Mouse (Mus musculus) ES-E14 (cell line): ENCODE results near the gene Rpl23. TPM values are rescaled to one million over a fixed set of nuclear protein-coding genes. Genes with fewer than 3 reads are reported as not detected.

Experiments
- DNase-seq: peaks from one replicate; pipeline ENCODE4 v3.0.0-alpha.2; 2013; ENCODE audit warnings: low read depth, low spot score
- H3K27ac ChIP-seq: 2 replicates; pipeline ENCODE4 v1.5.1; 2012; ENCODE audit warnings: low read depth, mild to moderate bottlenecking, low read length, moderate library complexity, mixed read lengths; ENCODE audit not compliant: poor library complexity, insufficient read depth, severe bottlenecking
- H3K36me3 ChIP-seq: 2 replicates; pipeline ENCODE4 v1.6.1; 2012; ENCODE audit warnings: mild to moderate bottlenecking, low read length, moderate library complexity, mixed read lengths; ENCODE audit not compliant: control insufficient read depth, poor library complexity, insufficient read depth, severe bottlenecking
- H3K4me1 ChIP-seq, 2 experiments: fragments of 150-350 bp in 1 of 2; sonication (generic) in 1 of 2; 2 replicates each; pipeline ENCODE4 v1.6.1; 2012; ENCODE audit warnings: low read length in 2 of 2, mild to moderate bottlenecking in 1 of 2, mixed read lengths in 1 of 2; ENCODE audit not compliant: control insufficient read depth in 2 of 2, insufficient read depth in 2 of 2, poor library complexity in 1 of 2
- H3K4me3 ChIP-seq, 2 experiments: fragments of 150-350 bp in 1 of 2; sonication (generic) in 1 of 2; 2 replicates each; pipeline ENCODE4 v1.5.1; 2012; ENCODE audit warnings: low read length in 2 of 2, low read depth in 1 of 2, mild to moderate bottlenecking in 1 of 2, mixed read lengths in 1 of 2; ENCODE audit not compliant: insufficient read depth in 1 of 2, poor library complexity in 1 of 2, severe bottlenecking in 1 of 2
- H3K9ac ChIP-seq: 2 replicates; pipeline ENCODE4 v1.6.1; 2012; ENCODE audit warnings: low read depth, mild to moderate bottlenecking, low read length, mixed read lengths; ENCODE audit not compliant: poor library complexity, insufficient read depth, severe bottlenecking
- H3K9me3 ChIP-seq: fragments of 150-350 bp; sonication (generic); 2 replicates; pipeline ENCODE4 v1.6.1; 2012; ENCODE audit warnings: low read depth, mild to moderate bottlenecking, low read length; ENCODE audit not compliant: control insufficient read depth, insufficient read depth
- CHD2 ChIP-seq: IDR thresholded peaks from 2 replicates; pipeline ENCODE4 v1.6.1; 2014; ENCODE audit warnings: mild to moderate bottlenecking, low read depth, low read length, inconsistent platforms
- HCFC1 ChIP-seq: IDR thresholded peaks from 2 replicates; pipeline ENCODE4 v1.6.1; 2012; ENCODE audit warnings: low read length, inconsistent platforms, borderline replicate concordance; ENCODE audit not compliant: insufficient read depth
- MAFK ChIP-seq: IDR thresholded peaks from 2 replicates; pipeline ENCODE4 v1.6.1; 2014; ENCODE audit warnings: mild to moderate bottlenecking, low read depth, low read length, inconsistent platforms; ENCODE audit not compliant: insufficient read depth
- ZC3H11A ChIP-seq: IDR thresholded peaks from 2 replicates; pipeline ENCODE4 v1.6.1; 2012; ENCODE audit warnings: low read depth, mild to moderate bottlenecking, inconsistent platforms, low read length, borderline replicate concordance
- ZNF384 ChIP-seq: IDR thresholded peaks from 2 replicates; pipeline ENCODE4 v1.6.1; 2012; ENCODE audit warnings: low read depth, low read length, inconsistent platforms
- in situ Hi-C, 2 experiments: fragments of 600-800 bp; cut with MboI; formaldehyde crosslinking; loops; one replicate each; pipeline ENCODE4 v1.15.1; 2025; ENCODE audit warnings: low sequenced_read_pairs in 2 of 2, inconsistent platforms in 1 of 2; ENCODE audit not compliant: unreplicated experiment in 2 of 2
- total RNA-seq: library from RNA; depleted of rRNA; stranded (reverse); fragments of 300-350 nt; gene quantifications from 2 replicates; pipeline ENCODE4 v1.2.3, GENCODE M21; 2012

Gene Rpl23
- total RNA-seq, 1 experiment: 1,430 TPM

GRCm38 (mm10) chr11:97800691-97801408 lies 18.6 kb upstream of the Rpl23 start:
- TF ChIP-seq ZNF384: no peak
- no peak for TF ChIP-seq ZC3H11A
- no peak for TF ChIP-seq CHD2
- TF ChIP-seq MAFK: no peak
- TF ChIP-seq HCFC1: no peak
- Histone ChIP-seq H3K4me1 (peaks cover 14 to 18% of the 10 kb centered on the region in 2 experiments; a peak in 3 of 4 replicates), H3K9me3 (no peaks in the 10 kb centered on the region), H3K36me3 (no peaks in the 10 kb centered on the region; the same call in 1 of the 2 replicates), H3K27ac (peak overlapping the region; percentile 86), H3K9ac (peak overlapping the region; percentile 84), H3K4me3 (peak overlapping the region; percentile 93 to 96)
- in situ Hi-C loops: no loop called here
- no peak for DNase-seq

- Histone ChIP-seq H3K4me1 (peaks cover 12 to 15% of the 10 kb centered on the region in 2 experiments; a peak in 3 of 4 replicates), H3K27ac (peak overlapping the region; percentile 86), H3K36me3 (no peaks in the 10 kb centered on the region; the same call in 1 of the 2 replicates), H3K9me3 (no peaks in the 10 kb centered on the region), H3K4me3 (peak overlapping the region; percentile 93 to 96), H3K9ac (peak overlapping the region; percentile 84)
- TF ChIP-seq HCFC1: no peak
- TF ChIP-seq ZNF384: no peak
- TF ChIP-seq ZC3H11A: no peak
- TF ChIP-seq MAFK: no peak
- no peak for TF ChIP-seq CHD2
- in situ Hi-C loops: no loop called here
- DNase-seq: no peak
Measured at GRCm38 (mm10) chr11:97799994-97800690, 17.9 kb upstream of the Rpl23 start.

DNA sequence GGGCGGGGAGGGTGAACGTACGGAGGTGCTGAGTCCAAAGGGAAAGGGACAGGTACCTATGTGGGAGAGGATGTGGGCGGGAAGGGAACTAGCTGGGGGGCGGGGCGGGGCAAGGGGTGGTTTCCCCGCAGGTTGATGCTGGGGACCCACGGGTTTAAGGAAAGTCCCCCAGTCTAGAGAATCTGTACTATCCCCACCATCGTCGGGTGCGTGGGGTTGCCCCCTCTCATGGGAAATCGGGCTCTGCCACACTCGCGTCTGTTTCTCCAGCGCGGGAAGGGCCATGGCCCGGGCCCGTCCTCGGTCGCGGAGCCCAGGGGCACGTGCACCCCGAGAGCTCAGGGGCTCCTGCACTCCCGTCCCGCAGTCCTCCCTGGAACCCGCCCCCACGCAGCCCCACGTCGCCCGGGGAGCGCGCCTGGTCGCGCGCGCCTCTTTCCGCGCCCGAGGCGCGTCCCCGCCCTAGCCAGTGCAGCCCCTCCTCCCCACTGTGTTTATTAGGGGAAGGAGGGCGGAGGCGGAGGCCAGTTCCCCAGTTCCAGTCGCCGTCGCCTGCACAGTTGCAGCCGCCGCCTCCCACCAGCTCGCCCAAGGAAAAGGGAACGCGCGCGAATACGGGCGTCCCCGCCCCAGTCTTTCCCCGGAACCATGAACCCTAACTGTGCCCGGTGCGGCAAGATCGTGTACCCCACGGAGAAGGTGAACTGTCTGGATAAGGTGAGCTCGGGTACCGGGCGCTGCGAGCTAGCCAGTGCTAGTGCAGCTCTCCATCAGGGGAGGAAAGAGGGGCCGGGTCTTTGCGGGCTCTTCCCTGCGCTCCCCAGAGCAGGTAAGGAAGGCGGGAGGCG lies 17.1 kb upstream of the Rpl23 start:
- in situ Hi-C loops: no loop called here
- no peak for DNase-seq
- peak overlapping the region; percentile 86 for H3K27ac ChIP-seq
- no peak for TF ChIP-seq ZNF384
- TF ChIP-seq HCFC1: peak; percentile 24; the same call in 1 of the 2 replicates
- H3K9ac ChIP-seq: peak overlapping the region; percentile 83
- peak overlapping the region; percentile 93 to 96 for H3K4me3 ChIP-seq
- no peaks in the 10 kb centered on the region; the same call in 1 of the 2 replicates for H3K36me3 ChIP-seq
- H3K4me1 ChIP-seq: peaks cover 9 to 12% of the 10 kb centered on the region in 2 experiments; a peak in 3 of 4 replicates
- no peaks in the 10 kb centered on the region for H3K9me3 ChIP-seq

DNA sequence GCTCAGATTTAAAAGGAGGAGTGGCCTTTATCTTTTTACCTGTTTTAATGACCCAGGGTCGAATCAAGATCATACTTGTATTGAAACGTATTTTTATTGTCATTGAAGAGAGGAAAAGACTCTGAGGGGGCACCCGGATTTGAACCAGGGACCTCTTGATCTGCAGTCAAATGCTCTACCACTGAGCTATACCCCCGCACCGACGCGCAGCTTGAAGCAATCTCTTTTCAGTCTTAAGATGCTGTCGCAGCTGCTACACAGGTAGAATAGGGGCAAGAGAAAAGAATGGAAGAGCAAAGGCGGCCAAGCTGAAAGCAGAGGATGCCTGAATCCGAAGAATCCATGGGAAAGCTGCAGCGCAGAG lies 16.5 kb upstream of the Rpl23 start, which contains the start of gene Lasp1:
Lasp1 (plus strand) TSS at position 219 of the 364 bp plus-strand sequence.
- DNase-seq: peak; percentile 75
- Histone ChIP-seq H3K27ac (peak within 1 kb of the TSS; percentile 86), H3K9me3 (no peaks in the 10 kb centered on the region), H3K36me3 (no peaks in the 10 kb centered on the region; the same call in 1 of the 2 replicates), H3K4me1 (peaks cover 12 to 16% of the 10 kb centered on the region in 2 experiments), H3K4me3 (peak within 1 kb of the TSS; percentile 93 to 96), H3K9ac (peak within 1 kb of the TSS; percentile 83)
- TF ChIP-seq ZC3H11A: no peak
- TF ChIP-seq ZNF384: no peak
- no peak for TF ChIP-seq CHD2
- TF ChIP-seq HCFC1: no peak
- no peak for TF ChIP-seq MAFK
- in situ Hi-C loops: no loop called here
